Mouse (Mus musculus): ENCODE measurements around the gene Tex2.

Tex2 gene

DNA sequence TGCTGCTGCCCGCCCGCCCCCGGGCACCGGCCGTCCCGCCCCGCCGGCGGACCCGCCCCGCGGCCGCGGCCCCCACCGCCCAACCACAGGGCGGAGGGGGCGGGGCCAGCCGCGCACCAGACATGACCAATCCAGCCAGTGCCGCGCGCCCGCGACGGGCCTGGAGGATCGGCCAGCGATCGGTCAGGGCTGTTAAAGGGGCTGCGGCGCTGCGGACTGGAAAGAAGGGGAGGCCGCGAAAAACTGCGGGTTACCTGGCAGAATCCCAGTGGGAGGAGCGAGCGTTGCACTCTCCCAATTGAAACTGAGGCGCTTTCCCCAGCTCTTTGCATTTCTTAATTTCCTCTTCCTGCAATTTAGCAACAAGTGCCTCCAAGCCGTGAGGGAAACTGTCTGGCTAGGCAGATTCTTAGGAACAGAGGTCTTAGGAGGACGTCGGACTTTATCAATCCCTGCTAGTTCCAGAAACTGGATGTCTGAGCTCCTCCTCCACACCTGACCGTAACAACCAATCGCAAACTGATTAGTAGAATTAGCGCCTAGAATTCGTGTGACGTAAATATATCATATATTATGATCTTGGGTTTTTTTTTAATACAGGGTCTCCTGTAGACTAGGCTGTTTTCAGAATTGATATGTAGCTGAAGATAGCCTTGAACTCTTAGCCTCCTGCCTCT, at the start of gene Tex2:
Gene Tex2, minus strand, starts transcription at position 463 of the 677 bp plus-strand sequence.
- POLR2A ChIA-PET, result interaction anchor here (0.5 to 6.5 kb wide), 75 partner anchors 9 to 518 kb away, joined by 3 to 56 read pairs (median 4); partner anchors contain the start of genes Cep95 (in 2 of the 4), Ddx5 (in 2 of the 4), Ern1 (in 2 of the 4) and Ccdc47 (in 1 of the 4)
- CTCF ChIA-PET, result interaction anchor here (0.5 to 1.6 kb wide), 20 partner anchors 9 to 420 kb away, joined by 3 to 9 read pairs (median 3); partner anchors contain the start of genes Ern1 (in 1 of the 4), Smarcd2 (in 1 of the 4) and Smurf2 (in 1 of the 4)

DNA sequence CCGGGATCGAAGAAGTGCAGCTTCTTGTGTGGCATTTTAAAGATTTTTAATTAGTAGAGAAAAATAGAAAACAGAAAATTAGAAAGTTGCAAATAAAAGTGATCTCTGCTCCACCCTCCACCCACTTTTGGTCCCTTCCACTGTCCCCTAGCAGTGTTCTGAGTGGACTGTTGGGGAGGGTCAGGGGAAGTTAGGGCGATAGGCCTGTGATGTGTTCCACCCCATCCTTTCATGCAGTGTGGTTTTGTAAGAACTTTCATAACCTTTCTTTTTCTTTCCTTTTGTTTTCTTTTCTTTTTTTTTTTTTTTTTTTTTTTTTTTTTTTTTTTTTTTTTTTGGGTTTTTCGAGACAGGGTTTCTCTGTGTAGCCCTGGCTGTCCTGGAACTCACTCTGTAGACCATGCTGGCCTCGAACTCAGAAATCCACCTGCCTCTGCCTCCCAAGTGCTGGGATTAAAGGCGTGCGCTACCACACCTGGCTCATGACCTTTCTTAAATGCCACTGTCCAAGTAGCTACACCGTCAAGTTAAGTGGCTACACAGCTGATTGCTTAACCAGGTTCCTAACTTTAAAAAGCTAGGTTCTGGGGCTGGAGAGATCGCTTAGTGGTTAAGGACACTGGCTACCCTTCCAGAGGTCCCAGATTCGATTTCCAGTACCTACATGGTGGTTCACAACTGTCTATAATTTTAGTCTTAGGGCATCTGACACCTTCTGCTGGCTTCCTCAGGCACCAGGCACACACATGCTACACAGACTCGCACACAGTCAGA, 49.6 kb upstream of the Tex2 start:
- CTCF ChIA-PET, result interaction anchor here in 1 of 4 experiments (0.6 to 1.2 kb wide), 3 partner anchors 9 to 60 kb away, joined by 3 read pairs; no protein-coding TSS in a partner anchor
- POLR2A ChIA-PET, result interaction anchor here in 3 of 4 experiments (0.5 to 2.6 kb wide), 12 partner anchors 11 to 153 kb away, joined by 3 to 16 read pairs (median 4); no protein-coding TSS in a partner anchor

DNA sequence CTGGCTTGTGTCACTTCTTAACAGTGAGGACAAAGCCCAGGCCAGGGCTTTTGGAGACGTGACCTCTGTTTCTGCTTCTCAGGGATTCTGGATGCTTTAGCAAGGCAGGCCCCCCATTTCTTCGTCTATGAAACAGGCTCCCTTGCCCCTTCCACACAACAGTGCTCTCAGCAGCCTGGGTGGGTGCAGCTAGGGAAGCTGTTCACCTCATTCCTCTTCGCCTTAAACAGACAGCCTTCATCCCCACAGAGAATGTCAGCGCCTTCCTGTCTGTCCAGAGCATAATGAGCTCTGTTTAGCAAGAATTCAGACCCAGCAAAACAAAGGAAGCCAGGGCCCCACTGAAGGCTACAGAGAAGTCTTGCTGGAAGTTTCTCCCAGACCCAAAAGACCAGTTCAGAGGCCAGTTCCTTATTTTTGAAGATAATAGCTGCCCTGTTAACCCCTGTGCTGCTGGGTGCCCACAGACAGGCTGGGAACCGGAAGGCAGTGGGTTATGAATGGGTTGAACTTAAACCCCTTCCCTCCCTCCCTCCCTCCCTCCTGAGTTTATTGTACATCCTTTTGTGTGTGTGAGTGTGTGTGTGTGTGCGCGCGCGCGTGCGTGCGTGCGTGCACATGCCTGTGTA, 47.3 kb upstream of the Tex2 start:
- ChIA-PET POLR2A (interaction anchor here in 3 of 4 experiments (0.5 to 3.6 kb wide), 14 partner anchors 11 to 322 kb away, joined by 3 to 16 read pairs (median 4); no protein-coding TSS in a partner anchor), CTCF (interaction anchor here in 3 of 4 experiments (0.6 to 1.2 kb wide), 5 partner anchors 12 to 487 kb away, joined by 3 to 5 read pairs (median 4); no protein-coding TSS in a partner anchor)

DNA sequence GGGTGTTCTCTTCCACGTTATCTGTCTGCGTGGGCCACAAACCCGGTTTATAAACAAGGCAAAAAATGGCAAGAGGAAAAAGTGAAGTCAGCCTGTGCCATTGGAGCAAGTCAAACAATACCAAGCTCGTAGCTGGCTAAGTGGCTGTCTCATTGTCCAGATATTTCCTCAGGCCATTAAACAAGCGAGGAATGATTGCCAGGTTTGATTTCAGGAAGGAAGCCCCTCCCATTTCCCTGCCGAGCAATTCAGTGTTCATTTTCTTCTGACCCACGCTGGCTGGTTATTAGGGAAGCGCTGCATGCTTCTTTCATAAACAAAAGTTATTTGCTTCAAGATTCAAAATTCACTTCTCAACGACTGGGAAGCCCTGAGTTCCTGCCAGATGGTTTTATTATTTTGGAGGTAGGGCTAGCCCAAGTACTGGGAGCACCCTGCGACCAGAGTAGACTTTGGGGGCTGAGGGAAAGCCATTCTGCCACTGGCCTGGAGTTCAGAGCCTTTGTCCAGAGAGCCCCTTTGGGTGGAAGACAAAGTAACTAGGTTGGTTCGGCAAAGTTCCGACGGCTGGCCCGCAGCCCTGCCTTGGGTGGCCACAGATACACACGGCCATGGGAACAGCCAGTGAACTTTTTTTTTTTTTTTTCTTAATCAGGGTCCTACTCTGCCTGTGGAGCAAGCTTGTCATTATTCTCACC, 46.5 kb upstream of the Tex2 start:
- CTCF ChIA-PET, result interaction anchor here (0.6 to 2.4 kb wide), 5 partner anchors 11 to 488 kb away, joined by 4 to 14 read pairs (median 4); no protein-coding TSS in a partner anchor
- POLR2A ChIA-PET, result interaction anchor here in 3 of 4 experiments (0.6 to 3.6 kb wide), 21 partner anchors 9 to 195 kb away, joined by 3 to 16 read pairs (median 4); no protein-coding TSS in a partner anchor

DNA sequence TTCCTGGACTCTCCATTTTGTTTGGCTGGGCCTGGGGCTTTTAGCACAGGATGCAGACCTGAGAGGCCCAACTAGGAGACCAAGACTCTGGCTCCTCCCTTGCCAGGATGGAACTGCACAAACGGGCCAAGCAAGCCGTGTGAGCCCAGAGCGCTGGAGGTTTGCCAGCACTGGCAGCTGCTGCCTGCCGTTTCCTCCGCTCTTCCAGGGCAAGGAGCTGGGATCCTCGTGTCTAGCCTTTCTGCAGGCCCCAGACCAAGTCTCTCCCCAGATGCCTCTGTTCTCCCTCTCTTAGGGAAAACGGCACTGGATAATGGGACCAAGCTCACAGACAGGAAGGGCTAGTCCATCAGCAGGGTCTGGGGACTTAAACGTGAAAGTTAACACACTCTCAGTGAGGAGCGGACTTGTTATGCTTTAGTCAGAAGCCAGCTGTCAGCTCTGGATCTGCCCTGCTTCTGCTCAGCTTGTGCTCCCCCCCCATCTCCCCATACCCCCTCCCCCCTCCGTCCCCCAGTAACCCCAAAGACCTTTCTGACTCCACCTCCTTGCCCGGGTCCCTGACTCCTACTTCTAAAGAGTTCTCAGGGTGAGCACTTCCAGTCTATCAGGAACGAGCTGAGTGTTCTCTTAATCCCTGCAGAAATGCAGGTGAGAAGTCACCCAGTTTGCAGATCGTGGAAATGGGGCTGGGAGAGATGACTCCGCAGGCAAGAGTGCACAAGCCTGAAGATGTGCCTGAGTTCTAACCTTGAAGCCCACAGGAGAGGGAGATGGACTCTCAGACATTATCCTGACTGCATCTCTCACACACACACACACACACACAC, 45.0 kb upstream of the Tex2 start:
- CTCF ChIA-PET, result interaction anchor here (0.6 to 2.4 kb wide), 12 partner anchors 10 to 520 kb away, joined by 3 to 14 read pairs (median 4); no protein-coding TSS in a partner anchor
- POLR2A ChIA-PET, result interaction anchor here in 3 of 4 experiments (0.6 to 3.6 kb wide), 31 partner anchors 8 to 473 kb away, joined by 3 to 15 read pairs (median 3); partner anchors contain the start of genes Ern1 (in 1 of the 3), Kpna2 (in 1 of the 3) and Tex2 (in 1 of the 3)

DNA sequence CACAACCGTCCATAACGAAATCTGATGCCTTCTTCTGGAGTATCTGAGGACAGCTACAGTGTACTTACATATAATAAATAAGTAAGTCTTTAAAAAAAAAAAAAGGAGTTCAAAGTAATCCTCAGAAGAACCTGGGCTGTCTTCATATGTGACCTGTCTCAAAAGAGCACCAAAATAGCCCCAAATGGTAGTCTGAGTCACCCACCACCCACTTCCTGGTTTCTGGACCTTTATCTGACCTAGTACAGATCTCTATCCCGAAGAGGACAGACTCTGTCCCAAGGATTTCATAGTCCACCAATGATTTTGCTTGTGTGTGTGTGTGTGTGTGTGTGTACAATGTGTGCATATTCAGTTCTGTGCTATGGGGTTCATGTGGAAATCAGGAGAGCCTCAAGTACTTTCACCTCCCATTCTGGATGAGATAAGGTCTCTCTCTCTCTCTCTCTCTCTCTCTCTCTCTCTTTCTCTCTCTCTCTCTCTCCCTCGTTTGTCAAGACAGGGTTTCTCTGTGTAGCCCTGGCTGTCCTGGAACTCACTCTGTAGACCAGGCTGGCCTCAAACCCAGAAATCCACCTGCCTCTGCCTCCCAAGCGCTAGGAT, 43.8 kb upstream of the Tex2 start:
- ChIA-PET CTCF (interaction anchor here in 2 of 4 experiments (1.5 to 2.4 kb wide), 3 partner anchors 8 to 85 kb away, joined by 4 to 14 read pairs (median 6); no protein-coding TSS in a partner anchor), POLR2A (interaction anchor here (0.5 to 2.6 kb wide), 9 partner anchors 9 to 196 kb away, joined by 3 to 12 read pairs (median 6); no protein-coding TSS in a partner anchor)

DNA sequence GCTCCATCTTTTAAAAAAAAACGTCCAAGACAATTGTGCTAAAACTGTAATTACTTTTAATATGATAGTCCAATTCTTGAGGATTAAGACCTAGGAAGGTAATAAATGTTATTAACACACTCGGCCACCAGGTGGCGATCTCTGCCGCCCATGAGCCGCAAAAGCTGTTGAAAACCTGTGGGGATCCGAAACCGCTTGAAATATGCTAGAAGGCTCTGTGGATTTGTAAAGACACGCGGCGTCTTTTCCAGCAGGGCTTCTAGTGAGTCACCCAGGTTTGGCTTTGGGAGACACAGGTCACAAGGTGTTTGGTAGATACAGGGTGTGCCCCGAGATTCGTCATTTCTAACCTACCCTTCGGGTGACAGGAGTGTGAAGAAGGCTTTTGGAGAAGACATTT, 35.1 kb upstream of the Tex2 start:
- ChIA-PET POLR2A (interaction anchor here in 3 of 4 experiments (0.7 to 2.4 kb wide), 18 partner anchors 10 to 148 kb away, joined by 3 to 15 read pairs (median 4); partner anchors contain the start of genes Cep95 (in 1 of the 3) and Ddx5 (in 1 of the 3)), CTCF (interaction anchor here (0.6 to 4.4 kb wide), 30 partner anchors 9 to 404 kb away, joined by 3 to 96 read pairs (median 4); partner anchors contain the start of gene Pecam1 (in 1 of the 4))

DNA sequence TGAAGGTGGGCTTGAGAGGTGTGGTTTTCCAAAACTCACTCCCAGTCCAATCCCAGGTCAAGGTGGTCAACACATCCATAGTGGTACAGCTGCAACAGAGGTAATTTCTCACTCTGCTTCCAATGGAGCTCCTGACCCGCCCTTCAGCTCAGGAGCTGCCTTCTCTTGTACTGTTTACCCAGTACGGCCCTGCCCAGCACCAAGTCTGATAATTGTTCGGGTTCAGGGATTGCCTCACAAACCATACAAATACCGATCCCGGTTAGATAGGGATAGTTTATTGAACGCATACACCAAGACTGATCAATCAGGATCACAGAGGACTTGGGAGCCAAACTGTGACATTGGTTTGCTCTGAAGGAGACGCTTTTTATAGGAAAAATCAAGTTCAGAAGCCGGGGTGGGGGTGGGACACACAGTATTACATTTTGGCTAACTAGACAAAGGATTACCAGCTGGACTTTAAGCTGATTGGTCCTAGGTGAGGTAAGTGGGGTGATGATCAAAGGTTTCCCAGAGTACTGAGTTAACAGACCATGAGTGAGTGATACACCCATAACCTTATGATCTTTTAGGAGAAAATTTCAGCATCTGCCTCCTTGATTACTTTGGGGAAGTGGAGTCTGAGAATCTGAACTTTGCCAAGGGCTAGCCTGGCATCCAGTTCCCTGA, 29.9 kb upstream of the Tex2 start:
- ChIA-PET CTCF (interaction anchor here in 2 of 4 experiments (0.5 to 1.3 kb wide), 2 partner anchors 9 to 99 kb away, joined by 3 to 5 read pairs; no protein-coding TSS in a partner anchor), POLR2A (interaction anchor here in 3 of 4 experiments (0.6 to 2.2 kb wide), 12 partner anchors 10 to 351 kb away, joined by 3 to 9 read pairs (median 4); partner anchors contain the start of gene Tex2 (in 2 of the 3))

DNA sequence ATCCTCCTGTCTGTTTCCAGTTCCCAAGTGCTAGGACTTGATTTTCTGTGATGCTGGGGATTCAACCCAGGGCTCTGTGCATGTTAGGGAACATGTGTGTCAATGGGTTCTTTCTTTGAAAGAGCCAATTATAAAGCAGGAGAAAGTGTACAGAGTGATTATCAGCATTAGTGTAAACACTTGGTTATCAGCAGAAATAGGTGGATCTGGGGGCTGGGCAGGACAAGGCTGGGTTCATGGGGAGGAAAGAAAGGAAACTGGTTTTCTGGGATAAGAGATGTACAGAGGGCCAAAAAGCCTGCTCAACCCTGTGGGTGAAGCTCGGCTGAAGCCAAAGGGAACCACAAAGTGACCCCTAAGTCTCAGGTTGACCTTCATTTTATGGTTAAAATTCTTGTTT, 28.4 kb upstream of the Tex2 start:
- ChIA-PET POLR2A (interaction anchor here in 1 of 4 experiments (1.5 kb wide), 1 partner anchor 141 kb away, joined by 4 read pairs; no protein-coding TSS in a partner anchor), CTCF (interaction anchor here in 3 of 4 experiments (0.5 to 1.3 kb wide), 3 partner anchors 101 kb away, joined by 3 to 15 read pairs (median 4); no protein-coding TSS in a partner anchor)

DNA sequence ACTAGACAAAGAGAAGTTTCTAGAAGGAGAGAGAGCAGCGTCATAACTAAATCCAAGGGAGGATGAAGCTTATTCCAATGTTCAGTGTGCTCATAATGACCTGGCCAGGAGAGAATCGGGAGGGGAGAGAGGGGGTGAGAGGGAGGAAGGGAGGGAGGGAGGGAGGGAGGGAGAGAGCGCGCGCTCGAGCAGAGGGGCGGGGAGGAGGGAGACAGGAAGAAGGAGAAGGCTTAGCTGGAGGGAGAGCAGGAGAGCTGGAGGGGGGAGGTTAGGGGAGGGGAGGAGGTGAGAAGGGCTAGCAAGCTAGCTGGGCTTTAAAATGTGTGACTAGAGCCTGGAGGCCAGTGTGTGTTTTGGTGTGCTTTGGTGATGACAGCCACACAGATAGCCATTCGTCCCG, 26.8 kb upstream of the Tex2 start:
- CTCF ChIA-PET, result interaction anchor here in 2 of 4 experiments (0.7 to 1.4 kb wide), 4 partner anchors 102 to 221 kb away, joined by 3 to 5 read pairs (median 4); no protein-coding TSS in a partner anchor

DNA sequence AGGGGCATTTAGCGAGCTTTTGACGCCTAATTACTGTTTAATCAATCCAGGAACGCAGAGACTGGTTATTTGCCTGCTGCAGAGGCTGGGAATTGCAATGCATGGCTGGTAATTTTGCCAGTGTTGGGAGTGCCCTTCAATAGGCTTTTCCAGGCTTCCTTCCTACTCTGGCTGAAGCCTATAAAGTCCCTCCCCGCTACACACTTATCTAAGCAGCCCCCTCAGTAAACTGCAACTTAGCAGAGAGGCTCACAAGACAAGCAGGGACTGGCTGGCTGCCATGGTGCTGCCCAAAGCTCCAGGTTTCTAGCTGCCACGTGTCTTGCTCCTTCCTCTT, 26.1 kb upstream of the Tex2 start:
- CTCF ChIA-PET, result interaction anchor here in 3 of 4 experiments (0.5 to 1.6 kb wide), 4 partner anchors 9 to 155 kb away, joined by 3 to 5 read pairs (median 4); no protein-coding TSS in a partner anchor
- POLR2A ChIA-PET, result interaction anchor here (0.7 to 3.7 kb wide), 12 partner anchors 13 to 151 kb away, joined by 3 to 23 read pairs (median 3); partner anchors contain the start of genes Cep95 (in 1 of the 4), Ddx5 (in 1 of the 4) and Ern1 (in 1 of the 4)

More for the DNA sequence above, 26.8 kb upstream of the Tex2 start:
- POLR2A ChIA-PET, result interaction anchor here (0.6 to 3.7 kb wide), 12 partner anchors 19 to 223 kb away, joined by 3 to 23 read pairs (median 4); partner anchors contain the start of gene Ern1 (in 1 of the 4)

DNA sequence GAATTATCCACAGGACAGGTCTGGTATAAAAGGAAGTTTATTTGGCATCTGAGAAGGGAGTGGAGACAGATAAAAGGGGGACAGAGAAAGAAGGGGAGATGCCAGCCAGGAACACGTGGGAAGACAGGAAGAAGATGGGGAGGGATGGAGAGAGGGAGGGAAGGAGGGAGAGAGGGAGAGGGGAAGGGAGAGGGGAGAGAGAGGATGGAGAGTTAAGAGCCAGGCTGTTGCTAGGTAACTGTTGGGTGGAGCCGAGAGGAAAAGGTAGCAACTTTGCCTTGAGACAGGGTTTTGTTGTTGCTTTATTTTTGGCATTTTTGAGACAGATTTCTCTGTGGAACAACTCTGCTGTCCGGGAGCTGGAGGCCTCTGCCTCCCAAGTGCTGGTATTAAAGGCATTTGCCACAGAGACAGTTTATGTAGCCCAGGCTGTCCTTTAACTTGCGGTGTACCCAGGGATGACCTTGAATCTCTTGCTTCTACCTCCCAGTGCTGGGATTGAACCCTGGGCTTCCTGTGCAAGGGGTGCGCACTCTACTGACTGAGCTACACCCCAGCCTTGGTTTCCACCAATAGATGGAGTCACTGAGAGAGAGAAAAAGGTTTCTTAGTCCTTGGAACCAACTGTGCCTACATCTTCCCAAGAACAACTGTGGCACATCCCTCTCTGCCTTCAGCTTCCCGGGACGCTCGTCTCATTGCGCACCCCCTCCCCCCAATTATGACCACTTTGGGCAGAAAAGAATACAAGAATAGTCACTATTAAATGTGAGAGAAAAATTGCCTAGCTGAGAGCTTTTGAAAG, 25.5 kb upstream of the Tex2 start:
- POLR2A ChIA-PET, result interaction anchor here (0.6 to 3.7 kb wide), 12 partner anchors 13 to 223 kb away, joined by 3 to 23 read pairs (median 3); partner anchors contain the start of genes Cep95 (in 1 of the 4) and Ddx5 (in 1 of the 4)
- CTCF ChIA-PET, result interaction anchor here (0.5 to 1.6 kb wide), 5 partner anchors 10 to 156 kb away, joined by 3 to 5 read pairs (median 4); no protein-coding TSS in a partner anchor

DNA sequence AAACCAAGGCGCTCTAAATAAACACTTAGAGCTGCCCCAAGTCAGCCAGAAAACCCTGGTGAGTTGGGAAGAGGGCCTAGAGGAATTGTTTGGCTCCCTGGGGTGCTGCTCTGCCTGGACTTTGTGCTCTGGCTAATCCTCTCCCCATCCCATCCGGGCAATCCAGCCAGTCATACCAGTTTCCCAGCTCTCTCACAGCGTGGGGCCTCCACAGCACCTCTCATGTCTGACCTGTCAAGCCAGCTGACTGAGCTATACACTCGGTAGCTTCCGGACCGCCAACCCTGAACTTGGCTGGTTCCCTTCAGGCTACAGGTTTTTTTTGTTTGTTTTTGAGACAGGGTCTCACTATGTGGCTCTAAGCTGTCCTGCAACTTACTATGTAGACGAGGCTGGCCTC, 24.5 kb upstream of the Tex2 start:
- CTCF ChIA-PET, result interaction anchor here (0.6 to 1.6 kb wide), 7 partner anchors 10 to 498 kb away, joined by 3 to 4 read pairs (median 4); no protein-coding TSS in a partner anchor
- POLR2A ChIA-PET, result interaction anchor here in 2 of 4 experiments (1.0 to 3.7 kb wide), 8 partner anchors 19 to 137 kb away, joined by 3 to 23 read pairs (median 4); partner anchors contain the start of gene Milr1 (in 1 of the 2)

DNA sequence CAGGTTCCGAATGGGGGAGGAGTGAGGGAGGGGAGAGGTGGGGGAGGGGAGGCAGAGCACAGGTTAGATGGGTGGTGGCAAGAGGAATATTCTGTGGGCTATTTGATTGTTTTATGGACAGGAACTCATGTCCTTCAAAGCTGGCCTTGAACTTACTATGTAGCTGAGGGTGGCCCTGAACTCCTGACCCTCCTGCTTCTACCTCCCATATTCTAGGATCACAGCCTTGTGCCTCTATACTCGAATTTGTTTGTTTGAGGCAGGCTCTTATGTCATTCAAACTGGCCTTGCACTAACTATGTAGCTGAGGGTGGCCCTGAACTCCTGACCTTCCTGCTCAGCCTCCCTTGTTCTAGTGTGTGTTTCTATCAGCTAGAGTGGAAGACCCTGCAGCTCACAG, 22.7 kb upstream of the Tex2 start:
- CTCF ChIA-PET, result interaction anchor here in 2 of 4 experiments (0.7 to 0.8 kb wide), 2 partner anchors 8 kb away, joined by 3 to 5 read pairs; no protein-coding TSS in a partner anchor
- POLR2A ChIA-PET, result interaction anchor here in 2 of 4 experiments (0.7 to 2.4 kb wide), 8 partner anchors 17 to 144 kb away, joined by 3 to 6 read pairs (median 3); partner anchors contain the start of gene Tex2 (in 2 of the 2)

All from embryonic stem cell, embryonic (primary cell).